Mouse (Mus musculus) ES-Bruce4 (cell line): ENCODE results near the gene March7. TPM values are rescaled to one million over a fixed set of nuclear protein-coding genes. Genes with fewer than 3 reads are reported as not detected.

Source experiments
- H3K27ac ChIP-seq: 2 replicates; pipeline ENCODE4 v1.5.1; 2012; ENCODE audit warnings: low read length, inconsistent platforms; ENCODE audit not compliant: insufficient read depth
- H3K27me3 ChIP-seq: 2 replicates; pipeline ENCODE4 v1.6.1; 2012; ENCODE audit warnings: mild to moderate bottlenecking, low read length, inconsistent platforms; ENCODE audit not compliant: control insufficient read depth, poor library complexity, insufficient read depth, severe bottlenecking
- H3K36me3 ChIP-seq: 2 replicates; pipeline ENCODE4 v1.6.1; 2012; ENCODE audit warnings: inconsistent platforms, mild to moderate bottlenecking, low read length, moderate library complexity; ENCODE audit not compliant: control insufficient read depth, poor library complexity, insufficient read depth, severe bottlenecking
- H3K4me1 ChIP-seq: one replicate; pipeline ENCODE4 v1.8.1; 2011; ENCODE audit warnings: low read length; ENCODE audit not compliant: control insufficient read depth, insufficient read depth
- H3K4me3 ChIP-seq: 2 replicates; pipeline ENCODE4 v1.5.1; 2011; ENCODE audit warnings: low read depth, mild to moderate bottlenecking, low read length
- H3K9ac ChIP-seq: 2 replicates; pipeline ENCODE4 v1.6.1; 2012; ENCODE audit warnings: low read depth, mild to moderate bottlenecking, inconsistent platforms; ENCODE audit not compliant: poor library complexity, severe bottlenecking
- H3K9me3 ChIP-seq: replicated peaks from 2 replicates; pipeline ENCODE4 v1.6.1; 2012; ENCODE audit warnings: mild to moderate bottlenecking, low read length, inconsistent platforms; ENCODE audit not compliant: control insufficient read depth, poor library complexity, insufficient read depth, severe bottlenecking
- CTCF ChIP-seq: IDR thresholded peaks from one replicate; pipeline ENCODE4 v1.8.1; 2011; ENCODE audit warnings: low read depth, low read length
- EP300 ChIP-seq: IDR thresholded peaks from 2 replicates; pipeline ENCODE4 v1.6.1; 2011; ENCODE audit warnings: low read depth, low read length; ENCODE audit not compliant: insufficient read depth
- POLR2A ChIP-seq: IDR thresholded peaks from one replicate; pipeline ENCODE4 v1.8.1; 2011; ENCODE audit warnings: low read length; ENCODE audit not compliant: insufficient read depth
- polyA plus RNA-seq: library from polyadenylated mRNA; stranded (reverse); fragments of >200 nt; gene quantifications from 2 replicates; pipeline ENCODE4 v1.2.4, GENCODE M21; 2011; ENCODE audit warnings: low read depth; ENCODE audit not compliant: missing spikeins, insufficient read depth, insufficient read length

March7 gene
- polyA plus RNA-seq, 1 experiment = 183 TPM

DNA sequence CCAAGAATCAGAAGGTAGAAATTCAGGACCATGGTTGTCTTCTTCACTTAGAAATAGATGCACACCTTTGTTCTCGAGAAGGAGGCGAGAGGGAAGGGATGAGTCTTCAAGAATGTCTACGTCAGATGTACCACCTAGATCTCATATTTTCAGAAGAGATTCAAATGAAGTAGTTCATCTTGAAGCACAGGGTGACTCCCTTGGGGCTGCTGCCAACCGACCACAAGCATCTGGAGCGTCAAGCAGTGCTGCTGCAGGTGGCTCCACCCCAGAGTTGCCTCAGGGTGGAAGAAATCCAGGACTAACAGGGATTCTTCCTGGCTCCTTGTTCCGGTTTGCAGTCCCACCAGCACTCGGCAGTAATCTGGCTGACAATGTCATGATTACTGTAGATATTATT, 24.8 kb downstream of the March7 start:
- 0 out of 2 replicates have a peak, but pooled peaks have one; percentile 25 for TF ChIP-seq EP300
- TF ChIP-seq CTCF = no peak
- Histone ChIP-seq H3K4me1 (no peaks in the 10 kb centered on the region), H3K4me3 (no peak overlapping the region), H3K27me3 (no peaks in the 10 kb centered on the region), H3K27ac (0 out of 2 replicates have a peak overlapping the region, but pooled peaks have one; percentile 27), H3K36me3 (peaks cover 61% of the 10 kb centered on the region), H3K9ac (no peak overlapping the region), H3K9me3 (no peaks in the 10 kb centered on the region)

DNA sequence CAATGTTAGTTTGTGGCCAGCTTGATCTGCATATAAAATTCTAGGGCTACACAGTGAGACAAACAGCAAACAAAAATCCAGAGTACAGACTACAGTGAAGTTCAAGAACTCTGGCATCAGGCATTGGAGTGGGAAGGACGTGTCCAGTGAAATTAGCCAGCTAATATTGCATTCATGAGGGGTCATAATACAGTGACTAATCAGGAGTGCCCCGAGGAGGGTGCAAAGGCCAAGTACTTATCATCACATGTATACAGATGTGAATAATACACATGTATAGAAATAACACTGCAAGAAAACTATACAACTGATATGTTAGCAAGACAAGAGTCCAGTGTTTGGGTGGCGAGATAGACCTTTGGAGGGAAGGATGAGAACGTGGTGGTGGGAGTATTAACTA, 43.1 kb downstream of the March7 start:
- no peak overlapping the region for H3K4me3 ChIP-seq
- no peaks in the 10 kb centered on the region; the same call in 1 of the 2 replicates for H3K9me3 ChIP-seq
- H3K27ac ChIP-seq = no peak overlapping the region
- no peak overlapping the region for H3K9ac ChIP-seq
- H3K27me3 ChIP-seq = no peaks in the 10 kb centered on the region
- peaks cover 4% of the 10 kb centered on the region; the same call in 1 of the 2 replicates for H3K36me3 ChIP-seq
- no peaks in the 10 kb centered on the region for H3K4me1 ChIP-seq
- no peak for TF ChIP-seq EP300
- TF ChIP-seq CTCF = no peak
- TF ChIP-seq POLR2A = no peak

DNA sequence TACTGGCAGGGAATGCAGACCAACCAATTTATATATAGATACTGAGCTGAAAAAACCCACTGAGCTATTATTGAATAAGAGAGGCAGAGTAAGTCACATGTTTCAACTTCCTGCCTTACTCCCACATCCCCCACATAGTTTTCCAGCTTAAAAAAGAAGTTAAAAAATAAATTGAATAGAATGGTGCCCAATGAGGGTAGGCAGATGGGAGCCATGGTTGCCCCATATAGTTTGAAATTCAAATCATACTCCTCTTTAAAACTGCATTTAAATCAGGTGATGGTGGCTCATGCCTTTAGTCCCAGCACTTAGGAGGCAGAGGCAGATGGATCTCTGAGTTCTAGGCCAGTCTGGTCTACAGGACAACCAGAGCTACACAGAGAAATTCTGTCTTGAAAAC, 43.8 kb downstream of the March7 start:
- no peaks in the 10 kb centered on the region for H3K4me1 ChIP-seq
- no peak overlapping the region for H3K4me3 ChIP-seq
- no peaks in the 10 kb centered on the region for H3K27me3 ChIP-seq
- peaks cover 2% of the 10 kb centered on the region; the same call in 1 of the 2 replicates for H3K36me3 ChIP-seq
- no peaks in the 10 kb centered on the region; the same call in 1 of the 2 replicates for H3K9me3 ChIP-seq
- H3K27ac ChIP-seq = no peak overlapping the region
- H3K9ac ChIP-seq = no peak overlapping the region
- no peak for TF ChIP-seq CTCF
- TF ChIP-seq POLR2A = no peak
- TF ChIP-seq EP300 = no peak

DNA sequence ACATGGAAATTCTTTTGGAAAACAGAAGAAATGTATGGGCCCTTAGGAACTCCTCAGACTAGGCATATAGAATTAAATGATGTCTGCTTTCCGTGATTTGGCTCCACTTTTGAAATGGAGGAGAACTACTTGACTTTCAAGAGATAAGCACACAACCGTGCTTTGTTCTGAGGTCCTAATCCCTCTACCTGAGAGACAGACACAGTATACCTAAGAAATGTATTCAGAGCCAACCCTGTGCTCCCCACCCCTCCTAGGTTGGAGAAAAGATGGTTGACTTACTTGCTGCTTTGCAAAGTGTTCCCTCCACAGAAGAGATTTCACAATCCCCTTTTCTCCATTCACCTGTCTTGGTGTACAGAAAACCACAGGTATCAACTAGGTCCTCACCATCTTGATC, 47.1 kb downstream of the March7 start:
- no peak overlapping the region for H3K4me3 ChIP-seq
- H3K9me3 ChIP-seq = no peaks in the 10 kb centered on the region; the same call in 1 of the 2 replicates
- H3K4me1 ChIP-seq = no peaks in the 10 kb centered on the region
- no peaks in the 10 kb centered on the region for H3K36me3 ChIP-seq
- H3K9ac ChIP-seq = no peak overlapping the region
- no peaks in the 10 kb centered on the region for H3K27me3 ChIP-seq
- no peak overlapping the region for H3K27ac ChIP-seq
- TF ChIP-seq POLR2A (no peak), EP300 (no peak), CTCF (no peak)

DNA sequence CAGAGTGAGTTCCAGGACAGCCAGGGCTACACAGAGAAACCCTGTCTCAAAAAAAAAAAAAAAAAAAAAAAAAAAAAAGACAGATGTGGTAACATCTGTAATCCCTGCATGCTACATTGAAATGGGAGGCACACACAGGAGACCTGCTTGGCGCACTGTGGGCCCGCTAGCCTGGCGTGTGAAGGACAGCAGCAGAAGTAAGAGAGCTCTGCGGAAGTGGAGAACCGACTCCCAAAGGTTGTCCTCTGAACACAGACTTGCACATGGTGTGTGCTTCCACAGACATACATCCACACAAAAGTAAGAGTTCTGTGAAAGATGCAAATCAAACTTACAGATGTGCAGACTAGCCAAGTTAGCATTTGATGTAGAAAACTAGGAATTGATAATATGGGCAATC, 49.5 kb downstream of the March7 start:
- Histone ChIP-seq H3K9me3 (no peaks in the 10 kb centered on the region; the same call in 1 of the 2 replicates), H3K27ac (no peak overlapping the region), H3K27me3 (no peaks in the 10 kb centered on the region), H3K9ac (no peak overlapping the region), H3K36me3 (no peaks in the 10 kb centered on the region), H3K4me3 (no peak overlapping the region), H3K4me1 (no peaks in the 10 kb centered on the region)
- no peak for TF ChIP-seq CTCF
- TF ChIP-seq EP300 = no peak
- TF ChIP-seq POLR2A = no peak

DNA sequence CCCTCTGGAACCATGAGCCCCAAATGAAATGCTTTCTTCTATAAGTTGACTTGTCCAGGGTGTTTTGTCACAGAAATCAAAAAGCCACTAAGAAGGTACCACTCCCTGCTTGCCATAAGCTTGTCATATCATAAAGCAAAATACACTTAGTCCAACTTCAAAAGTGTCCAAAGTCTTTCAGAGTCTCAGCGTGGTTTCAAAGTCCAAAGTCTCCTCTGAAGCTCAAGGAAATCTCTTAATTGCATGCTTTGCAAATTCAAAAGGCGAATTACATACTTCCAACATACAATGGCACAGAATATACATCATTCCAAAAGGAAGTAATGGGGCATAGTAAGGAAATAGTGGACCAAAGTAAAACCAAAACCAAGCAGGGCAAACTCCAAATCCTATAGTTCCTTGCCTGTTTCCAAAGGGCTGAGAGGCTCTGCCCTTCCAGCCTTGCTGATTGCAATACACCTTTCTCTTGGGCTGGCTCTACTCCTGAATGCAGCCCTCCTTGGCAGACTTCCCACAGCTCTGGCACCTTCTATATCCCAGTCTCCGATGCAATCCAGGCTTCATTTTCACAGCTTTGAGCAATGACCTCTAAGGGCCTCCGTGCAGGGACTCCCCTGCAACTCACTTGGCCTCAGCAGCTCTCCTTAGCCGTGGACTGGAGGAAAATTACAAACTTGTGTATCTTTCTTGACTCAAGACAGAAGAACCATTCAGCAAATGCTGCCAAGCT, 51.1 kb downstream of the March7 start:
- Histone ChIP-seq H3K4me1 (no peaks in the 10 kb centered on the region), H3K27me3 (no peaks in the 10 kb centered on the region), H3K36me3 (no peaks in the 10 kb centered on the region), H3K27ac (no peak overlapping the region), H3K9ac (no peak overlapping the region), H3K4me3 (no peak overlapping the region), H3K9me3 (no peaks in the 10 kb centered on the region; the same call in 1 of the 2 replicates)
- no peak for TF ChIP-seq EP300
- no peak for TF ChIP-seq CTCF
- TF ChIP-seq POLR2A = no peak
